Mouse (Mus musculus) MEL (cell line): Measurements from ENCODE around the gene Col11a2.

Experiments used
- CHD2 ChIP-seq: IDR thresholded peaks from 2 replicates; pipeline ENCODE4 v1.6.1; 2011; ENCODE audit warnings: low read length, improper control_type of control experiment
- CTCF ChIP-seq, 3 experiments: IDR thresholded peaks in 2 of 3; conservative IDR thresholded peaks in 1 of 3; 2 replicates each; pipeline ENCODE4 v1.5.1; 2011 to 2012; ENCODE audit warnings: low read length in 3 of 3, low read depth in 2 of 3, mild to moderate bottlenecking in 2 of 3, improper control_type of control experiment in 1 of 3, inconsistent platforms in 1 of 3, mixed read lengths in 1 of 3, moderate library complexity in 1 of 3; ENCODE audit not compliant: control insufficient read depth in 1 of 3, insufficient read depth in 1 of 3, poor library complexity in 1 of 3, severe bottlenecking in 1 of 3
- ELF1 ChIP-seq: IDR thresholded peaks from 2 replicates; pipeline ENCODE4 v1.6.1; 2014; ENCODE audit warnings: low read depth, mild to moderate bottlenecking, inconsistent platforms, low read length, improper control_type of control experiment, moderate library complexity
- KAT2A ChIP-seq: conservative IDR thresholded peaks from 2 replicates; pipeline ENCODE4 v1.6.1; 2012; ENCODE audit warnings: low read depth, low read length, improper control_type of control experiment, inconsistent platforms
- NRF1 ChIP-seq: IDR thresholded peaks from 2 replicates; pipeline ENCODE4 v1.6.1; 2014; ENCODE audit warnings: low read depth, mild to moderate bottlenecking, inconsistent platforms, low read length, improper control_type of control experiment, moderate library complexity; ENCODE audit not compliant: poor library complexity, insufficient read depth, severe bottlenecking
- POLR2A ChIP-seq, 2 experiments: IDR thresholded peaks; 2 replicates each; pipeline ENCODE4 v1.6.1; 2011 to 2012; ENCODE audit warnings: low read length in 2 of 2, mild to moderate bottlenecking in 2 of 2, control low read depth in 1 of 2, improper control_type of control experiment in 1 of 2, low read depth in 1 of 2, moderate library complexity in 1 of 2; ENCODE audit not compliant: control insufficient read depth in 1 of 2, insufficient read depth in 1 of 2, poor library complexity in 1 of 2
- TCF12 ChIP-seq: IDR thresholded peaks from 2 replicates; pipeline ENCODE4 v1.6.1; 2014; ENCODE audit warnings: low read depth, mild to moderate bottlenecking, inconsistent platforms, low read length, improper control_type of control experiment, moderate library complexity
- USF1 ChIP-seq: IDR thresholded peaks from 2 replicates; pipeline ENCODE4 v1.6.1; 2014; ENCODE audit warnings: low read depth, mild to moderate bottlenecking, inconsistent platforms, low read length, improper control_type of control experiment, moderate library complexity

- no peak for TF ChIP-seq POLR2A (IDR thresholded peaks at IDR 0.05; ENCODE audit: control insufficient read depth in 1 of 2, insufficient read depth in 1 of 2, low read depth in 1 of 2, low read length in 2 of 2, poor library complexity in 1 of 2)
- TF ChIP-seq KAT2A, result no peak
- no peak for TF ChIP-seq NRF1
- TF ChIP-seq TCF12, result no peak
- TF ChIP-seq USF1, result no peak
- TF ChIP-seq CTCF (IDR thresholded peaks at IDR 0.05 in 2 of 3, conservative IDR thresholded peaks at IDR 0.05 in 1 of 3; ENCODE audit: control insufficient read depth in 1 of 3, insufficient read depth in 1 of 3, low read depth in 2 of 3, low read length in 3 of 3, poor library complexity in 1 of 3, severe bottlenecking in 1 of 3), result no peak
- TF ChIP-seq ELF1, result no peak
- TF ChIP-seq CHD2, result no peak
These were observed 5.8 kb upstream of the Col11a2 start for GRCm38 (mm10) chr17:34033441-34033840.
